Mouse (Mus musculus) ZHBTc4 (cell line): ENCODE measurements around the gene Ccdc85b.
A peak's percentile ranks its signal among the peaks of the same experiment; 100 is the strongest.

Experiments used
- DNase-seq: peaks from one replicate; pipeline ENCODE4 v3.0.0-alpha.2; 2011; ENCODE audit warnings: low read depth, low spot score

Ccdc85b gene

GRCm38 (mm10) chr19:5456241-5456921 is 1.3 kb downstream of the Ccdc85b start:
- no peak for DNase-seq

- DNase-seq = no peak
These were observed 2.1 kb downstream of the Ccdc85b start for GRCm38 (mm10) chr19:5455568-5455967.

GRCm38 (mm10) chr19:5455037-5455436 is 2.7 kb downstream of the Ccdc85b start:
- DNase-seq = no peak

- no peak for DNase-seq
These were observed 5.9 kb downstream of the Ccdc85b start for GRCm38 (mm10) chr19:5451766-5452165.

DNA sequence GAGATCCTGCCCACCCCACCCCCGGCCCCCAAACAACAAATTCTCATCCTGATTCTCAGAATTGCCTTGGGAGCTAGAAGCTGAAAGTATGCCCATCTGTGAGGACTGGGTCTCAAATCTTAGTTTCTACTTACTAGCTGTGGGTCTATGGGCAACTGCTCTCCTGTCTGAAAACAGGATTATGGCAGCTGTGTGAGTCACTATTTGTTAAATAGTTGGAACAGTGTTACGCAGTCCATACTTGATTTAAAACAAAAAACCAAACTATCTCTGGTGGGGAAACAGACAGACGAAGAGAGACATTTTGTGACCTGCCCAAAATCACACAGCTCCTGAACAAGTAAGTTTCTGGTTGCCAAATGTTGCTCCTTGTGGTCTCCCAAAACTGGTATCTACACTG is 8.0 kb downstream of the Ccdc85b start:
- no peak for DNase-seq

DNA sequence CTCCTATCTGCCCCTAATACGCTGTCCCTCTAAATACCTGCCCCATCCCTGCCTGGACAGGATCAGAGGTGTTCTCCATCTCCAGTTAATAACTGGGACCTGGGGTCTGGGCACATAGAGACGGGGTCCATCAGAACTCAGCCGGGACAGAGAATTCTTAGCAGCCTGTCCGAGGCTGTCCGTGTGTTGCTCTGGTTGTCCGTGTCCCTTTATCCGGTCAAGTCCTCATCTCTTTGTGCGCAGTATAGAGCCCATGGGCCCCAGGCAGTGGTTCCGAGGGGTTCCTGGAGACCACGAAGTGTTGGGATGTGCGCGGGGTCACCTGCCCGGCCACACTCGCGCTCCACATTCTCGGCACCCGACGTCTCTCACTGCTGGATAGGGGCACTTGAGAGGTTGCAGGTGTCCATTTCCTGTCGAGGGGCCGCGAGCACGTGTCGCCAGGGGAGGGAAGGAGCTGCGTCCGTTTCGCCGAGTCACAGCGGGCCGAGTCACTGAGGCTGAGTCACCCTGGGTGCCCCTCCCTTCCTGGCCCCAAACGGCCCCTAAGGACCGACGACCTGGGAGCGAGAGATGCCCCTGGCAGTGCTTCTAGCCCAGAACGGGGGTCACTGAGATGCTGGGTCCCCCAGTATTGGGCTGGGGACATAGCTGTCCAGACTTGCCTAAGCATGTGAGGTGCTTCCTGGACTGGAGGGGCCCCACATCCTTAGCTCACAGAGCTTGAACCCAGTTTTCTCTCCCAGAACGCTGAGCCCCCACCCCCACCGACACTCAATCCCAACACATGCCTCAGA is 9.1 kb downstream of the Ccdc85b start:
- peak; percentile 29 for DNase-seq

DNA sequence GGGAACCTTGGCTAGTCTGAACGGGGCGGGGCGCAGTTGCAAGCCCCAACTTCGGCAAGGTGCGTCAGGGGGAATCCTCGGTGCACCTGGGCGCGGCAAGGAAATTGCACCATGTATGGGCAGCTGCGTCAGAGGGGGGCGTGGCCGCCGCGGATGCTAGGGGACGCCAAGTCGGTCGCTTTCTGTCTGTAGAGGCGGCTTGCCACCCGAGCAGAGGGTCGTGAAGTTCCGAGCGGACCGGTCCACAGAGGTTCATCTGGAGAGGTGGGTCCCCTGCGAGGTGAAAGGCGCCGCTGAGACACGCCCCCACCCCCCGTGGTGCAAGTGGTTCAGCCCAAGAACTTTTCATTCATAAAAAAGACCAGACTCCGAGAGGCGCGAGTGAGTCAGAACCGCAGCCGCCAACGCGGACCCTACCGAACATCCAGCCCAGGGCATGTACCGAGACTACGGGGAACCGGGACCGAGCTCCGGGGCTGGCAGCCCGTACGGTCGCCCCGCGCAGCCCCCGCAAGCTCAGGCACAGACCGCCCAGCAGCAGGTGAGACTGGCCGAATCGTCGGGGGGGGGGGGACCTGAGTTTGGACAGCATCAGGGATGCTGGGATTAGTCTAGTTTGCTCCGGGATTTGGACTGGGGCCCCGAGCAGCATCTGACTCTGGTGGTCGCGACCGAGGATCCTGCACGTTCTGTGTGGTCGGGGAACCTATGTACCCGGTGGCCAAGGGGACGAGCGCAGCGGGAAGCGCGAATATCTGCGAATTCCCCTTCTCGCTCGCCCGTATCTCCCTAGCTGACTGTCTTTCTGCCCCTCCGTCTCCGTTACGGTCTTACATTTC is 10.0 kb downstream of the Ccdc85b start, which contains the start of gene Fosl1:
TSS of gene Fosl1 (plus strand) at position 33 of the 839 bp plus-strand sequence.
- peak; percentile 85 for DNase-seq

DNA sequence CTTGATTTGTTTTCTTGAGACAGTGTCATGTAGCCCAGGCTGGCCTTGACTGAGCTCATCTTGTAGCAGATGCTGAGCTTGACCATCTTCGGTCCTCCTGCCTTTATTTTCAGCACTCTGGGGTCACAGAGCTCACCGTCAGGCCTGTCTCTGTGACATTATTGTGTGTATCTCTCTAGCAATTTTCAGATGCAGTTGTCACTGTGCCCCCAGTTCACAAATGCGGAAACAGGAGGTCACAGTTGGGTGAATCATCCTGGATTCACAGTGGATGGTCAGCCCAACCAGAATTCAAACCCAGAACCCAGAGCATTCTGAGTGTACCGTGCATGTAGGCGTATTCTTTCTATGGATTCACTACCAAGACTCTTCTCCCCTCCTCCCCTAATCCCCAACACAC is 11.9 kb downstream of the Ccdc85b start:
- no peak for DNase-seq

DNA sequence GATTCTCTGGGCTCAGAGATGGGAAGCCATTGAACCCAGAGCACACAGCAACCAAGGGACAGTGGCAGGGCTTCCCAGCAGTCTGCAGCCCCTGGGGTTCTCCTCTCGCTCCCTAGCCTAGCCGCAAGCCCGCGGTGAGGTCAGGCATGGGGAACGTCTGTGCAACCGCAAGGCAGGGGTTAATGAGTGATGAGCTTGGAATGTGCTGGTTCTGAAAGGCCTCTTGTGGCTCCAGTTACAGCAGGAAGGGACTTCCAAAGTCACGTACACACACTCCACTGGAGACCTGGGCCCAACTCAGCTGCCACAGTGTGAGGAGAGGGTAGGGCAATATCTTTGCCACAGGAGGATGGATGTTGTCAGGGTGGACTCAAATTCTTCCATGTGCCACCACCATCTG is 12.7 kb downstream of the Ccdc85b start:
- DNase-seq = peak; percentile 20

GRCm38 (mm10) chr19:5444371-5444908 is 13.3 kb downstream of the Ccdc85b start:
- no peak for DNase-seq

DNA sequence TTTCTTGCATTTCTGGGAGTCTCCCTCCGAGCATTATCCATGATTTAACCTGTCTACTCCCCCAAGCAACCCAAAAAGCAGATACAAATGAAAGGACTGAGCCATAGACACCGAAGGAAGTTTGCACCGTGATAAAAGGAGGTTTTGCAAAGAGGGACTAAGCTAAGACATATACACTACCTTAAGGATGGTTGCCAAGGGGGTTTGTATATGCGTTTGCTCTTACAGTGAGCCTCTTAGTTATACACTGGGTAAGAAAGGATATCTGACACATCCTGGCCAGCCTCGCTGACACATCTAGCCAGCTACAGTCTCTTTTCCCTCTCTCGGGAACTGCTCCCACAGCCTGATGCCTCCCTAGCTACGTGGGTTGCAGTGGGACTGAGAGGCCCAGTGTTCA is 23.7 kb downstream of the Ccdc85b start:
- no peak for DNase-seq

DNA sequence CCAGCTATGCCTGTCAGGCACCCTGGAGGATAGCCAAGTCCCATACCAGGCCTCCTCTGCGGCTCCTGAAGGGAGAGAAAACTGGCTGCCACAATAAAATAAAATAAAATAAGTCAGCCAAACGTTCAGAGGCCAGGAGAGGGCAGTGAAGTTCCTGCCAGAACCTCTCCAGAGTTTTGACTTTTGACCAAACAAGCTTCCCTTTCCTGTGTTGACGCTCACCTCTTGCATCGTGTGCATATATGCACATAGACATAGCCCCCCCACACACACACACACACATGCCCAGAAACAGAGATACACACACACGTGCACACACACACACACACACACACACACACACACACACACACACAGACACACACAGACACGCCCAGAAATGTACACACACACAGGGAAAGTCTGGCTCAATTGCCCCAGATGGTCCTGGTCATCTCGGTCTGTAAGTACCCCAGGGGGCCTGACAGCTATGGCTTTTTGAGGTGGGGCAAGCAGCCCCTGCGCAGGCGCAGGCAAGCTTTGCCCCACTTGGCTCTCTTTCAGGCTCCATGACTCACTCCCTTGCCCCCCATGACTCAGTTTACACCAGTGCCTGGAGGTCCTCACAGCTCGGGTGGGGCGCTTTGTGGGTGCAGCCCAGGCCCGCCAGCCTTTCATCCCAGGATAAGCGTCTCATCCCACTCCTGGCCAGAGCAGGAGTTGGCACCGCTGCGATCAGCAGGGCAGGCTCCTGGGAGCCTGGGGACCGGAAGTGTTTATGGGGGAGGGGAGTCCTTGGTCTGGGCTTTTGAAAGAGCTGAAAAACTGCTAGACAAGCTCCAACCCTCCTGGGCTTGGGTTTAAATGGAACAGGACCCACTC is 24.5 kb downstream of the Ccdc85b start:
- peak; percentile 53 for DNase-seq

GRCm38 (mm10) chr19:5431911-5432464 is 25.7 kb downstream of the Ccdc85b start:
- DNase-seq = no peak

DNA sequence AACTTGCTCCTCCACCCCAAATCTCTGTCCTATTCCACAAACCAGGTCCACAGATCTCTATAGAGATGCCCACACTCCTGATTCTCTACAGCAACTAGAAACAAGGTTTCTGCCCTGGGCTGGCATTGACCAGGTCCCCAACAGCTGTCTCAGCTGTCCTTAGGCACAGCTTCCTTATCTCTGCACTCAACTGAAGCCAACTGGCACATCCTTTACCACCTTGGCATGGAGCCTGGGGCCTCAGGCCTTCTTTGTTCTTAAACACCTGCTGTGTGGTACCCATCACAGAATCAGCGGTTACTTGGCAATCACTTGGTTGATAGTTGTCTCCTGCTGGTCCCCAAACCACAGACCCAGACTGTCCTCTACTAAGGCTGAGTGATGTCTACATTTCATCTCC is 27.3 kb downstream of the Ccdc85b start:
- no peak for DNase-seq

DNA sequence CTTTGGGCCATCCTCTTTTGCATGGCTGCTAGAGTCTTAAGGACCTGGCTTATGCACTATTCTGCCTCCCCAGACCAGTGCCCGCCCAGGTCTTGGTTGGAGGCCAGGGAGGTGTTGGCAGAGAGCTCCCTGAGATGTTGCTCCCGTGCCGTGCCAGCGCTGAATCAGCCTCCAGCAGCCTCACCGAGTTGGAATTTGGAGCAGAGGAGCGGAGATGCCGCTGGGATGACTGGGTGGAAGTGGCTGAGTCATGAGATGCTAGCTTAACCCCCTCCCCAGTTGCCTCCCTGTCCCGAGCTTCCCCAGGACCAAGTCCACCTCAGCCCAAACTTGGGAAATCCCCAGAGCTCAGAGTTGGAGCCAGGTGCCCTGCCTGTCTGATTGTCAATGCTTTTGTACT is 27.9 kb downstream of the Ccdc85b start:
- no peak for DNase-seq

GRCm38 (mm10) chr19:5429219-5429618 is 28.5 kb downstream of the Ccdc85b start:
- no peak for DNase-seq

DNA sequence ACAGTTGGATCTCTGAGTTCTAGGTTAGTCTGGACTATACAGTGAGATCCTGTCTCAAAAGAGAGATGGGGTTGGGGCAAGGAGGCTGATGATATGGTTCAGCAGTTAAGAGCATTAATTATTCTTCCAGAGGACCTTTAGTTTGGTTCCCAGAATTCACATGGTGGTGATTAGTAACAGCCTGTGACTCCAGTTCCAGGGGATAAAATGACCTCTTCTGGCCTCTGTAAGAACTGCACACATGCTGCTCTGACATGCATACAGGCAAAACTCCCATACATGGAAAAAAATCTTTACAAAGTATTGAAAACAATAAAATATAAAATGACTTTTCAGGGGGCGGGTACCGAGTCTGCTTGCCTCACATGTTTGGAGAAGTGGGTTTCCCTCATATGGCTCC is 29.6 kb downstream of the Ccdc85b start:
- DNase-seq = peak; percentile 40

DNA sequence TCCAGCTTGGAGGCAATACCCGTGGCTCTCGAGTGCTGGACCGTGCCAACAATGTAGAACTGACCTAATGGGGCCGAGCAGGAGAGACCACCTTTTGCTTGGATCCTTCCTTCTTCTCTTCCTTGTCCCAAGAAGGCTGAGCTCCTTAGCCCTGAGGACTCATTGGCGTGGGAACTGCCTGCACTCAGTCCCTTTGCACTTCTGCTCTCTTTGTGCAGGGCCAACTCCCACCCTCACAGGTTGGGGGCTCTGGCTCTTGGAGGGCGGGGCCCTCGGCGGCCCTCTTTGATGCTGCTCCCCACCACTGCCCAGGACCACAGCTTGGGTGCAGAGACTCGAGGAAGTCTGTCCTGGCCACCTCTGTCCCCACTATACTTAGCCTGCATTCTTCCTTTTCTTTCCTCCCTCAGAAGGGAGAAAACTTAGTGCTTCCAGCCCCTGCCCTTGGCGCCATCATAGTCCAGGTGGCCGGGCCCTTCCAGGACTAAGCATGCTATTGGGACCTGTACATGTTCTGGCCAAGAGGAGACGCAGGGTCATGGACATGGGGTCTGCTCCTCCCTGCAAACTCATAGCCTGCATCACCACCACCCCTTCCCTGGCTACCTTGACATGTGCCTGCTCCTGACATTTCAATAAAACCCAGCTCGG is 30.9 kb downstream of the Ccdc85b start:
- no peak for DNase-seq

DNA sequence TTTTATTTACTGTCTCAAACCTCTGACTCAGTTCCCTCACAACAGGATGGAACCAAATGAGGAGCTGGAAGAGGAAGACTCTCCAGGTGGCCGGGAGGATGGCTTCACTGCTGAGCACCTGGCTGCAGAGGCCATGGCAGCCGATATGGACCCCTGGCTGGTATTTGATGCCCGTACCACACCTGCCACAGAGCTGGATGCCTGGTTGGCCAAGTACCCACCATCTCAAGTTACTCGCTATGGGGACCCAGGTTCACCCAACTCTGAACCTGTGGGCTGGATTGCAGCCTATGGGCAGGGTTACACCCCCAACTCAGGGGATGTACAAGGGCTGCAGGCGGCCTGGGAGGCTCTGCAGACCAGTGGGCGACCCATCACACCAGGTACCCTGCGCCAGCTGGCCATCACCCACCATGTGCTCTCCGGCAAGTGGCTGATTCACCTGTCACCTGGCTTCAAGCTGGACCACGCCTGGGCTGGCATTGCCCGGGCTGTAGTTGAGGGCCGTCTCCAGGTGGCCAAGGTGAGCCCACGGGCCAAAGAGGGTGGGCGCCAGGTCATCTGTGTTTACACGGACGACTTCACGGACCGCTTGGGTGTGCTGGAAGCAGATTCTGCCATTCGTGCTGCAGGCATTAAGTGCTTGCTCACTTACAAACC is 31.7 kb downstream of the Ccdc85b start:
- DNase-seq = no peak
